Mouse (Mus musculus): ENCODE measurements around the gene Gm10198. TPM values are rescaled to one million over a fixed set of nuclear protein-coding genes. Genes with fewer than 3 reads are reported as not detected.

Gm10198 gene
- not detected in 2 replicates for polyA plus RNA-seq (2015; fragmentation: Nextera tagmentation; extraction: Ambion mirVana)

GRCm38 (mm10) chr13:111592485-111592884 lies at the start of gene Gm10198:
TSS of gene Gm10198 (plus strand) at chr13:111592785.
- no peaks in the 10 kb centered on the region for H3K27me3 ChIP-seq (replicated peaks)
- H3K4me1 ChIP-seq, result no peaks in the 10 kb centered on the region
- no peak within 1 kb of the TSS for H3K4me2 ChIP-seq
- no peak within 1 kb of the TSS for H3K4me3 ChIP-seq (replicated peaks)
- H3K27ac ChIP-seq, result no peak within 1 kb of the TSS
- no peak for ATAC-seq (ENCODE audit: insufficient read depth, low FRiP score, low read depth)
- no peaks in the 10 kb centered on the region for H3K36me3 ChIP-seq
- H3K9ac ChIP-seq, result no peak within 1 kb of the TSS
- no peaks in the 10 kb centered on the region for H3K9me3 ChIP-seq

GRCm38 (mm10) chr13:111545286-111545685 lies 47.3 kb upstream of the Gm10198 start:
- 87% methylated on average over 5 of the region's 5 CpGs for WGBS
- H3K9me3 ChIP-seq, result no peaks in the 10 kb centered on the region
- H3K27me3 ChIP-seq (replicated peaks), result no peaks in the 10 kb centered on the region

GRCm38 (mm10) chr13:111552769-111553168 lies 39.8 kb upstream of the Gm10198 start:
- H3K9me3 ChIP-seq, result no peaks in the 10 kb centered on the region
- H3K27me3 ChIP-seq (replicated peaks), result no peaks in the 10 kb centered on the region
- H3K36me3 ChIP-seq, result no peaks in the 10 kb centered on the region
- H3K4me1 ChIP-seq, result 0 out of 2 replicates have a peak, but pooled peaks cover 4% of the 10 kb centered on the region
- WGBS, result 84% methylated on average over 7 of the region's 7 CpGs
- H3K27ac ChIP-seq, result no peak overlapping the region
- no peak overlapping the region for H3K4me3 ChIP-seq (replicated peaks)
- no peak overlapping the region for H3K4me2 ChIP-seq
- ATAC-seq (ENCODE audit: insufficient read depth, low FRiP score, low read depth), result no peak
- no peak overlapping the region for H3K9ac ChIP-seq

More at GRCm38 (mm10) chr13:111545286-111545685, 47.3 kb upstream of the Gm10198 start:
- Histone ChIP-seq H3K27ac (no peak overlapping the region), H3K4me3 (replicated peaks) (no peak overlapping the region), H3K4me1 (no peaks in the 10 kb centered on the region), H3K9ac (no peak overlapping the region), H3K4me2 (no peak overlapping the region), H3K36me3 (no peaks in the 10 kb centered on the region)
- no peak for ATAC-seq (ENCODE audit: insufficient read depth, low FRiP score, low read depth)

GRCm38 (mm10) chr13:111553182-111553581 lies 39.4 kb upstream of the Gm10198 start:
- H3K27ac ChIP-seq, result no peak overlapping the region
- no peak overlapping the region for H3K4me3 ChIP-seq (replicated peaks)
- H3K27me3 ChIP-seq (replicated peaks), result no peaks in the 10 kb centered on the region
- ATAC-seq (ENCODE audit: insufficient read depth, low FRiP score, low read depth), result no peak
- no peak overlapping the region for H3K4me2 ChIP-seq
- H3K36me3 ChIP-seq, result no peaks in the 10 kb centered on the region
- 0 out of 2 replicates have a peak, but pooled peaks cover 4% of the 10 kb centered on the region for H3K4me1 ChIP-seq
- no peak overlapping the region for H3K9ac ChIP-seq
- H3K9me3 ChIP-seq, result no peaks in the 10 kb centered on the region
- WGBS, result 85% methylated on average over 7 of the region's 7 CpGs

GRCm38 (mm10) chr13:111553941-111554340 lies 38.6 kb upstream of the Gm10198 start:
- 71% methylated on average over 8 of the region's 8 CpGs for WGBS

GRCm38 (mm10) chr13:111555333-111555732 lies 37.3 kb upstream of the Gm10198 start:
- H3K4me2 ChIP-seq, result no peak overlapping the region
- 14% methylated on average over 8 of the region's 8 CpGs for WGBS

More at GRCm38 (mm10) chr13:111553941-111554340, 38.6 kb upstream of the Gm10198 start:
- Histone ChIP-seq H3K9me3 (no peaks in the 10 kb centered on the region), H3K27me3 (replicated peaks) (no peaks in the 10 kb centered on the region), H3K36me3 (no peaks in the 10 kb centered on the region), H3K4me3 (replicated peaks) (no peak overlapping the region), H3K27ac (no peak overlapping the region), H3K4me2 (no peak overlapping the region), H3K4me1 (0 out of 2 replicates have a peak, but pooled peaks cover 4% of the 10 kb centered on the region), H3K9ac (no peak overlapping the region)
- no peak for ATAC-seq (ENCODE audit: insufficient read depth, low FRiP score, low read depth)

GRCm38 (mm10) chr13:111556375-111556774 lies 36.2 kb upstream of the Gm10198 start:
- H3K27me3 ChIP-seq (replicated peaks), result no peaks in the 10 kb centered on the region
- no peak overlapping the region for H3K4me3 ChIP-seq (replicated peaks)
- 0 out of 2 replicates have a peak, but pooled peaks cover 4% of the 10 kb centered on the region for H3K4me1 ChIP-seq
- H3K36me3 ChIP-seq, result no peaks in the 10 kb centered on the region
- no peak for ATAC-seq (ENCODE audit: insufficient read depth, low FRiP score, low read depth)
- no peak overlapping the region for H3K4me2 ChIP-seq
- H3K9ac ChIP-seq, result no peak overlapping the region
- 65% methylated on average over 4 of the region's 4 CpGs for WGBS
- H3K27ac ChIP-seq, result no peak overlapping the region
- no peaks in the 10 kb centered on the region for H3K9me3 ChIP-seq

More at GRCm38 (mm10) chr13:111555333-111555732, 37.3 kb upstream of the Gm10198 start:
- Histone ChIP-seq H3K9ac (no peak overlapping the region), H3K4me1 (0 out of 2 replicates have a peak, but pooled peaks cover 4% of the 10 kb centered on the region), H3K36me3 (no peaks in the 10 kb centered on the region), H3K27me3 (replicated peaks) (no peaks in the 10 kb centered on the region), H3K9me3 (no peaks in the 10 kb centered on the region), H3K4me3 (replicated peaks) (no peak overlapping the region), H3K27ac (no peak overlapping the region)
- ATAC-seq (ENCODE audit: insufficient read depth, low FRiP score, low read depth), result no peak

- WGBS, result 88% methylated on average over 3 of the region's 3 CpGs
Observed at GRCm38 (mm10) chr13:111560152-111560551, 32.4 kb upstream of the Gm10198 start.

GRCm38 (mm10) chr13:111562595-111562994 lies 30.0 kb upstream of the Gm10198 start:
- WGBS, result 85% methylated on average over 5 of the region's 5 CpGs
- no peaks in the 10 kb centered on the region for H3K4me1 ChIP-seq
- no peak overlapping the region for H3K27ac ChIP-seq
- H3K4me2 ChIP-seq, result no peak overlapping the region
- no peaks in the 10 kb centered on the region for H3K9me3 ChIP-seq
- H3K36me3 ChIP-seq, result no peaks in the 10 kb centered on the region
- H3K9ac ChIP-seq, result no peak overlapping the region
- ATAC-seq (ENCODE audit: insufficient read depth, low FRiP score, low read depth), result no peak
- H3K27me3 ChIP-seq (replicated peaks), result no peaks in the 10 kb centered on the region
- H3K4me3 ChIP-seq (replicated peaks), result no peak overlapping the region

More at GRCm38 (mm10) chr13:111560152-111560551, 32.4 kb upstream of the Gm10198 start:
- H3K9ac ChIP-seq, result no peak overlapping the region
- H3K4me1 ChIP-seq, result 0 out of 2 replicates have a peak, but pooled peaks cover 4% of the 10 kb centered on the region
- H3K27me3 ChIP-seq (replicated peaks), result no peaks in the 10 kb centered on the region
- no peaks in the 10 kb centered on the region for H3K9me3 ChIP-seq
- H3K4me3 ChIP-seq (replicated peaks), result no peak overlapping the region
- H3K36me3 ChIP-seq, result no peaks in the 10 kb centered on the region
- no peak overlapping the region for H3K4me2 ChIP-seq
- H3K27ac ChIP-seq, result no peak overlapping the region
- ATAC-seq (ENCODE audit: insufficient read depth, low FRiP score, low read depth), result no peak

- Histone ChIP-seq H3K4me2 (no peak overlapping the region), H3K4me3 (replicated peaks) (no peak overlapping the region), H3K27me3 (replicated peaks) (no peaks in the 10 kb centered on the region), H3K36me3 (no peaks in the 10 kb centered on the region), H3K9me3 (no peaks in the 10 kb centered on the region), H3K4me1 (no peaks in the 10 kb centered on the region), H3K27ac (no peak overlapping the region), H3K9ac (no peak overlapping the region)
- WGBS, result 41% methylated on average over 4 of the region's 4 CpGs
- ATAC-seq (ENCODE audit: insufficient read depth, low FRiP score, low read depth), result no peak
Observed at GRCm38 (mm10) chr13:111574196-111574595, 18.4 kb upstream of the Gm10198 start.

GRCm38 (mm10) chr13:111577177-111577576 lies 15.4 kb upstream of the Gm10198 start:
- Histone ChIP-seq H3K9me3 (no peaks in the 10 kb centered on the region), H3K4me3 (replicated peaks) (no peak overlapping the region), H3K36me3 (no peaks in the 10 kb centered on the region), H3K27me3 (replicated peaks) (no peaks in the 10 kb centered on the region), H3K9ac (no peak overlapping the region), H3K4me1 (no peaks in the 10 kb centered on the region), H3K4me2 (no peak overlapping the region), H3K27ac (no peak overlapping the region)
- no peak for ATAC-seq (ENCODE audit: insufficient read depth, low FRiP score, low read depth)
- 81% methylated on average over 11 of the region's 11 CpGs for WGBS

- no peak overlapping the region for H3K4me3 ChIP-seq (replicated peaks)
- no peaks in the 10 kb centered on the region for H3K36me3 ChIP-seq
- H3K9ac ChIP-seq, result no peak overlapping the region
- H3K4me2 ChIP-seq, result no peak overlapping the region
- no peak for ATAC-seq (ENCODE audit: insufficient read depth, low FRiP score, low read depth)
- no peaks in the 10 kb centered on the region for H3K27me3 ChIP-seq (replicated peaks)
- 91% methylated on average over 10 of the region's 10 CpGs for WGBS
- H3K27ac ChIP-seq, result no peak overlapping the region
- no peaks in the 10 kb centered on the region for H3K4me1 ChIP-seq
- H3K9me3 ChIP-seq, result no peaks in the 10 kb centered on the region
Observed at GRCm38 (mm10) chr13:111580054-111580453, 12.5 kb upstream of the Gm10198 start.

- Histone ChIP-seq H3K36me3 (no peaks in the 10 kb centered on the region), H3K27me3 (replicated peaks) (no peaks in the 10 kb centered on the region), H3K9me3 (no peaks in the 10 kb centered on the region), H3K27ac (no peak overlapping the region), H3K4me3 (replicated peaks) (no peak overlapping the region), H3K4me1 (no peaks in the 10 kb centered on the region), H3K4me2 (no peak overlapping the region), H3K9ac (no peak overlapping the region)
- 85% methylated on average over 7 of the region's 7 CpGs for WGBS
- no peak for ATAC-seq (ENCODE audit: insufficient read depth, low FRiP score, low read depth)
Observed at GRCm38 (mm10) chr13:111598111-111598510, 5.5 kb downstream of the Gm10198 start.

Measured in stomach, embryonic 15.5 days (tissue).